Mouse (Mus musculus) intestine, postnatal 0 days (tissue): ENCODE measurements around the gene Rgs21. TPM values are rescaled to one million over a fixed set of nuclear protein-coding genes. Genes with fewer than 3 reads are reported as not detected.

Source experiments
- ATAC-seq: fragments of 200-750 bp; cut with Nextera tagmentation; 2 replicates; pipeline ENCODE4 v1.8.0; 2017; ENCODE audit warnings: mild to moderate bottlenecking, moderate TSS enrichment, moderate library complexity
- H3K27ac ChIP-seq: fragments of 300-500 bp; sonication (generic); 2 replicates; pipeline ENCODE4 v1.5.1; 2014; ENCODE audit warnings: mild to moderate bottlenecking, low read depth, low read length, moderate library complexity
- H3K27me3 ChIP-seq: fragments of 300-500 bp; sonication (generic); replicated peaks from 2 replicates; pipeline ENCODE4 v1.6.1; 2014; ENCODE audit warnings: low read length, mixed read lengths; ENCODE audit not compliant: control insufficient read depth, insufficient read depth
- H3K36me3 ChIP-seq: fragments of 300-500 bp; sonication (generic); 2 replicates; pipeline ENCODE4 v1.6.1; 2014; ENCODE audit warnings: mild to moderate bottlenecking, moderate library complexity; ENCODE audit not compliant: control insufficient read depth, insufficient read depth
- H3K4me1 ChIP-seq: fragments of 300-500 bp; sonication (generic); replicated peaks from 2 replicates; pipeline ENCODE4 v1.6.1; 2014; ENCODE audit warnings: antibody characterized with exemption, low read length, mixed read lengths; ENCODE audit not compliant: control insufficient read depth, insufficient read depth
- H3K4me2 ChIP-seq: fragments of 300-500 bp; sonication (generic); replicated peaks from 2 replicates; pipeline ENCODE4 v1.6.1; 2014; ENCODE audit warnings: low read depth, mild to moderate bottlenecking, moderate library complexity
- H3K4me3 ChIP-seq: fragments of 300-500 bp; sonication (generic); 2 replicates; pipeline ENCODE4 v1.5.1; 2014; ENCODE audit warnings: low read depth, low read length
- H3K9ac ChIP-seq: fragments of 300-500 bp; sonication (generic); 2 replicates; pipeline ENCODE4 v1.6.1; 2014; ENCODE audit warnings: mild to moderate bottlenecking, low read depth, low read length
- H3K9me3 ChIP-seq: fragments of 300-500 bp; sonication (generic); 2 replicates; pipeline ENCODE4 v1.6.1; 2016; ENCODE audit warnings: mixed run types; ENCODE audit not compliant: control insufficient read depth
- CTCF ChIP-seq: sonication (generic); IDR thresholded peaks from 2 replicates; pipeline ENCODE4 v1.5.1; 2016; ENCODE audit warnings: low read depth, mild to moderate bottlenecking, control low read depth, antibody characterized with exemption, moderate library complexity
- WGBS: fragments of 180-500 bp; shearing (Covaris S2); extraction: QIAGEN DNeasy Blood & Tissue Kit; methylation state at CpG from one replicate; pipeline ENCODE4 v1.1.7; 2014; 5-methylcytosine and 5-hydroxymethylcytosine counted together
- polyA plus RNA-seq: library from polyadenylated mRNA; unstranded; fragments of >200 nt; fragmentation: Nextera tagmentation; extraction: Ambion mirVana; gene quantifications from 2 replicates; pipeline ENCODE4 v1.2.1, GENCODE M21; 2015

The Rgs21 gene
- polyA plus RNA-seq: not detected in 2 replicates

DNA sequence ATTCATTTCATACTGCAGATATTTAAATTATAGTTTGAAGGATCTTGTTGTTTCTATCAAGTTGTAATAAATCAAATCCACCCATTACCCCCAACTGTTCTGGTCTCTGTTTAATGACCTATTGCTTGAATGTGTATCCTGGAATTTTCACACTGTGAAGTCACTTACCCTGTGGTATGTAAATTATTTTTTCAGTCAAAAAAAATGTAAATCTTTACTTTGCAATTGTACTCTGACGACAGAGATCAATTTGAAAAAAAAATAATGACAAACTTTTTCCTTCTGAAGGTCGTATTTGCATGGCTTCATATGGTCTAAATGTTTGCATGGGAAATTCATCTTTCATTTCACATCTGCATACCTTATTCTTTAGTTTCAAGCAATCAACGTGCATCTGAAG, at the start of gene Rgs21:
Gene Rgs21 (minus strand): TSS at position 101 of the 400 bp plus-strand sequence.
- WGBS: 54% methylated on average over 3 of the region's 3 CpGs
- H3K27me3 ChIP-seq: no peaks in the 10 kb centered on the region
- H3K4me2 ChIP-seq: no peak within 1 kb of the TSS
- no peak for ATAC-seq
- no peak within 1 kb of the TSS for H3K27ac ChIP-seq
- no peak for TF ChIP-seq CTCF
- no peaks in the 10 kb centered on the region for H3K9me3 ChIP-seq
- no peaks in the 10 kb centered on the region for H3K4me1 ChIP-seq
- no peak within 1 kb of the TSS for H3K9ac ChIP-seq
- H3K36me3 ChIP-seq: no peaks in the 10 kb centered on the region
- no peak within 1 kb of the TSS for H3K4me3 ChIP-seq

DNA sequence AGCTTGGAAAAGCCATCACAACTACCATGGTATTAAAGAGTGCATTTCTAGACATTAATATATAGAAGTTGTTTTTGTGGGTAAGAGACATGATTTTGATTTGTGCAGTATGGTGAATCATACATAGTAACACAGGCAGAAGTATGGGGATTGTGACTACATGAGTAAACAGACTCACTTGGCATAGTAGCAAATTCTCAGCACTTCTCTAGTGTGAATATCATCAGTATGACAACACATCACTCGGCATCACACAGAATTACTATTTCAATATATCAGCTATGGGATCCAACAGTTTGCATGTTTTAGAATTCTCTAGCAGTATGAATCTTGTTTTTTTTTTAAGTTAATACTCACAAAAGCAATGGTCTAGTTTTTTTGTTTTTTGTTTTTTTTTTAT, 36.6 kb upstream of the Rgs21 start:
- no peak for ATAC-seq
- Histone ChIP-seq H3K27me3 (no peaks in the 10 kb centered on the region), H3K4me1 (no peaks in the 10 kb centered on the region), H3K4me3 (no peak overlapping the region), H3K9ac (no peak overlapping the region), H3K36me3 (no peaks in the 10 kb centered on the region), H3K4me2 (no peak overlapping the region), H3K27ac (no peak overlapping the region), H3K9me3 (no peaks in the 10 kb centered on the region)
- WGBS: 85% methylated on average over 1 of the region's 1 CpGs
- no peak for TF ChIP-seq CTCF

DNA sequence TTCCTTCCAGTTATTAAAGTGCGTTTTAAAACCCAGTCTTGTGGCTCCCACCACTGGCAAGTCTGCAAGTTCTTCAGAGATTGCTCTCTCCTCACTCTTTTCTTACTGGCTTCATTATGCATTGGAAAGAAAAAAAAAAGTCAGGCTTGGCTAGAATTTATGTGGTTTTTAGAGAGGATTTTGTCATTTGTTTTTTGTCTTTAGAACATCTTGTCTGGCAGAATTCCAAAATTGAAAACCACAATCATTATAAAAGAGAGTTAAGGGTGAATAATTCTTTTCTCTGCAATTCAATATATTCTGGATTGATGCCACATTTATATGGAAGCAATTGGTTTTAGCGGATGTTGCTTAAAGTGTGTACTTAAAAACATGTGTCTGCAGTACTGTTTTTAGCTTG, 35.5 kb upstream of the Rgs21 start:
- H3K36me3 ChIP-seq: no peaks in the 10 kb centered on the region
- H3K27ac ChIP-seq: no peak overlapping the region
- no peaks in the 10 kb centered on the region for H3K4me1 ChIP-seq
- H3K9ac ChIP-seq: no peak overlapping the region
- no peaks in the 10 kb centered on the region for H3K9me3 ChIP-seq
- 65% methylated on average over 2 of the region's 2 CpGs for WGBS
- no peak for TF ChIP-seq CTCF
- H3K4me2 ChIP-seq: no peak overlapping the region
- H3K4me3 ChIP-seq: no peak overlapping the region
- no peak for ATAC-seq
- no peaks in the 10 kb centered on the region for H3K27me3 ChIP-seq

DNA sequence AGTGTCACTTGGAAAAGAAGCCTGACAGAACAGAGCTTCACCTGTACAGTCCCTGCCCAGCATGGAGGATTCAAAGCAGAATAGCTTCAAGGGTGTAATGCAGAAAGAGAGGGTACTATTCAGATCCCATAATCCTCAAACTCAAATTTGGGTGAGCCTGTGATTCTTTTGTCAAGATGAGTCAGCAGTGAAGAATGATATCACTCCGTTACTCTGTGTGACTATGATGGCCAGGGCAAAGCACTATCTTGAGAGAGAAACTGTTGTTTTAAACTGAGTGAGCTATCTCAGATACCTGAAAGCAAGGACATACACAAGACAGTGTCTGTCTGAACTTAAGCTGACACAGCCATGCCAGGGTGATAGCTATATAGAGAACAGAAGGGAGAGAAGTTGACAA, 11.9 kb upstream of the Rgs21 start:
- WGBS: 81% methylated on average over 1 of the region's 1 CpGs
- no peak for ATAC-seq
- Histone ChIP-seq H3K4me3 (no peak overlapping the region), H3K4me2 (no peak overlapping the region), H3K27ac (no peak overlapping the region), H3K27me3 (no peaks in the 10 kb centered on the region), H3K9me3 (no peaks in the 10 kb centered on the region), H3K36me3 (no peaks in the 10 kb centered on the region), H3K4me1 (no peaks in the 10 kb centered on the region), H3K9ac (no peak overlapping the region)
- no peak for TF ChIP-seq CTCF

DNA sequence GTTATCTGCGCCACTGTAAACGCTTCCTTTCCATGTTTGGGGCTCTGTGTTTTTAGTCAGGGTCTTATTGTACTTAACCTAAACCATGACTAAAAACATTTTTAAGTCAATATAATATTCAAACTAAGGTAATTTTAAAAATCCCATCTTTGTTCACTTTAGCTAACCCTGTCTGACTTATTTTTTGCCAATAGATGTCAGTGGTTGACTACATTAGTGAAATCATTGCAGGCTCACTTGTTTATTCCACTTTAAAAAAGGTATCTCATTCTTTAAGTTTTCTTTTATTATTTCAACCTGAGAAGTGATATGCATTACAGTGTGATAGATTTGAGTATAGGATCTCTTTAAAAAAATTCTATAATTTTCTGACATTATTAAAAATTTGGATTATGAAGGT, 5.5 kb upstream of the Rgs21 start:
- no peak for ATAC-seq
- no peak overlapping the region for H3K27ac ChIP-seq

DNA sequence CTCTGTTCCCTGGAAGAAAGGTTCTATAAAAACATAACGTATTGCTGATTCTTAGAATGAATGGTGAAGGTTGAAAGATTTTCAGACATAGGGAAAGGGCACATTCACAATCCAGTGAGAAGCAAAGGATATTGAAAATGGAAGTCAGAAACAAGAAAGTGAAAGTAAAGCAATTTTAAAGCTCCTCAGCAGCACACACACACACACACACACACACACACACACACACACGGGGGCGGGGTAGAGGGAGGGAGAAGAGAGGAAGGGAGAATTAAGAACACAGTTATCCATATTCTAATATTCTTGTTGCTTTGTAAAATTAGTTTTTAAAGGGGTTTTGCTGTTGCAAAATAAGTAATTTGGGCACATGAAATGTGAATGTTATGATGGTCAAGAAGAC, 2.4 kb upstream of the Rgs21 start:
- no peak for TF ChIP-seq CTCF
- Histone ChIP-seq H3K27ac (no peak overlapping the region), H3K4me1 (no peaks in the 10 kb centered on the region), H3K9me3 (no peaks in the 10 kb centered on the region), H3K36me3 (no peaks in the 10 kb centered on the region), H3K4me2 (no peak overlapping the region), H3K9ac (no peak overlapping the region), H3K27me3 (no peaks in the 10 kb centered on the region), H3K4me3 (no peak overlapping the region)
- 77% methylated on average over 3 of the region's 3 CpGs for WGBS
- no peak for ATAC-seq

More for the DNA sequence above, 5.5 kb upstream of the Rgs21 start:
- Histone ChIP-seq H3K36me3 (no peaks in the 10 kb centered on the region), H3K9ac (no peak overlapping the region), H3K4me2 (no peak overlapping the region), H3K4me1 (no peaks in the 10 kb centered on the region), H3K9me3 (no peaks in the 10 kb centered on the region), H3K4me3 (no peak overlapping the region), H3K27me3 (no peaks in the 10 kb centered on the region)
- 91% methylated on average over 2 of the region's 2 CpGs for WGBS
- peak; percentile 18; the same call in 1 of the 2 replicates for TF ChIP-seq CTCF

DNA sequence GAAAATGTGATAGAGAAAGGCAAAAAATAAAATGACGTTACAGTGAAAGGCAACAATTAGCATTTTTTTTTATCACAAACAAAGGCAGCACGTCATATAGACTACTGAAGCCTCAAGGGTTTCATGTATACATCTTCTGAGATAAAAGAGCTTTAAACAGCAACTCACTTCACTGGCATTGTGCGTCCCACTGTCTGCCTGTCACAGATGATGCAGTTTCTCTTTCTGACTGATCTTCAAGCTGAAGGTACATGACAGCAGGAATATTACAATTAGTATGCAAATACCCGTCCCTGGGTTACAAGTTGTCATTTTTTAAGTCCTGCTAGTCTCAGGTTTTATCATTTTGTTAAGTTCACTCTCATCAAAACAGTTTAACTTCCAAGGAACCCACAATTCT, 22.3 kb downstream of the Rgs21 start:
- H3K9me3 ChIP-seq: no peaks in the 10 kb centered on the region
- ATAC-seq: no peak
- no peak overlapping the region for H3K9ac ChIP-seq
- 66% methylated on average over 4 of the region's 4 CpGs for WGBS
- H3K36me3 ChIP-seq: no peaks in the 10 kb centered on the region
- no peak overlapping the region for H3K4me3 ChIP-seq
- no peak for TF ChIP-seq CTCF
- no peaks in the 10 kb centered on the region for H3K4me1 ChIP-seq
- no peak overlapping the region for H3K4me2 ChIP-seq
- H3K27ac ChIP-seq: no peak overlapping the region
- no peaks in the 10 kb centered on the region for H3K27me3 ChIP-seq
